Mouse (Mus musculus) liver, postnatal 0 days (tissue): Measurements from ENCODE around the gene Hoxc9. TPM values are rescaled to one million over a fixed set of nuclear protein-coding genes. Genes with fewer than 3 reads are reported as not detected.
A peak's percentile ranks its signal among the peaks of the same experiment; 100 is the strongest.

Experiments used
- ATAC-seq: fragments of 200-750 bp; cut with Nextera tagmentation; 2 replicates; pipeline ENCODE4 v1.8.0; 2017; ENCODE audit warnings: mild to moderate bottlenecking, moderate library complexity
- DNase-seq: peaks from one replicate; pipeline ENCODE4 v3.0.0-alpha.2; 2016
- H3K27ac ChIP-seq: fragments of 300-500 bp; sonication (generic); 2 replicates; pipeline ENCODE4 v1.5.1; 2014; ENCODE audit warnings: antibody characterized with exemption, moderate library complexity, mild to moderate bottlenecking, low read depth
- H3K27me3 ChIP-seq: fragments of 300-500 bp; sonication (generic); 2 replicates; pipeline ENCODE4 v1.6.1; 2014; ENCODE audit warnings: low read length, control low read depth, mixed read lengths; ENCODE audit not compliant: insufficient read depth
- H3K36me3 ChIP-seq: fragments of 300-500 bp; sonication (generic); replicated peaks from 2 replicates; pipeline ENCODE4 v1.6.1; 2014; ENCODE audit warnings: mild to moderate bottlenecking, control low read depth, low read length, moderate library complexity, mixed read lengths; ENCODE audit not compliant: insufficient read depth
- H3K4me1 ChIP-seq: fragments of 300-500 bp; sonication (generic); 2 replicates; pipeline ENCODE4 v1.6.1; 2014; ENCODE audit warnings: antibody characterized with exemption, mild to moderate bottlenecking, control low read depth; ENCODE audit not compliant: insufficient read depth
- H3K4me2 ChIP-seq: fragments of 300-500 bp; sonication (generic); 2 replicates; pipeline ENCODE4 v1.6.1; 2014; ENCODE audit warnings: low read depth, mild to moderate bottlenecking, low read length, moderate library complexity, mixed read lengths
- H3K4me3 ChIP-seq: fragments of 300-500 bp; sonication (generic); 2 replicates; pipeline ENCODE4 v1.5.1; 2014; ENCODE audit warnings: low read depth, low read length
- H3K9ac ChIP-seq: fragments of 300-500 bp; sonication (generic); replicated peaks from 2 replicates; pipeline ENCODE4 v1.6.1; 2014; ENCODE audit warnings: mild to moderate bottlenecking, moderate library complexity
- H3K9me3 ChIP-seq: fragments of 300-500 bp; sonication (generic); 2 replicates; pipeline ENCODE4 v1.6.1; 2016; ENCODE audit warnings: mild to moderate bottlenecking, control low read depth, low read length, mixed read lengths
- CTCF ChIP-seq: sonication (generic); IDR thresholded peaks from 2 replicates; pipeline ENCODE4 v1.5.1; 2016; ENCODE audit warnings: antibody characterized with exemption, low read depth
- EP300 ChIP-seq: IDR thresholded peaks from 2 replicates; pipeline ENCODE4 v1.6.1; 2016; ENCODE audit warnings: antibody characterized with exemption, low read depth, mild to moderate bottlenecking
- WGBS: fragments of 180-500 bp; shearing (Covaris S2); extraction: QIAGEN DNeasy Blood & Tissue Kit; methylation state at CpG from one replicate; pipeline ENCODE4 v1.1.7; 2014; ENCODE audit not compliant: insufficient replicate concordance; 5-methylcytosine and 5-hydroxymethylcytosine counted together
- polyA plus RNA-seq: library from polyadenylated mRNA; unstranded; fragments of >200 nt; fragmentation: Nextera tagmentation; extraction: Ambion mirVana; gene quantifications from 2 replicates; pipeline ENCODE4 v1.2.1, GENCODE M21; 2015

Hoxc9 gene
- polyA plus RNA-seq, 1 experiment from 2014 or later, result not detected

DNA sequence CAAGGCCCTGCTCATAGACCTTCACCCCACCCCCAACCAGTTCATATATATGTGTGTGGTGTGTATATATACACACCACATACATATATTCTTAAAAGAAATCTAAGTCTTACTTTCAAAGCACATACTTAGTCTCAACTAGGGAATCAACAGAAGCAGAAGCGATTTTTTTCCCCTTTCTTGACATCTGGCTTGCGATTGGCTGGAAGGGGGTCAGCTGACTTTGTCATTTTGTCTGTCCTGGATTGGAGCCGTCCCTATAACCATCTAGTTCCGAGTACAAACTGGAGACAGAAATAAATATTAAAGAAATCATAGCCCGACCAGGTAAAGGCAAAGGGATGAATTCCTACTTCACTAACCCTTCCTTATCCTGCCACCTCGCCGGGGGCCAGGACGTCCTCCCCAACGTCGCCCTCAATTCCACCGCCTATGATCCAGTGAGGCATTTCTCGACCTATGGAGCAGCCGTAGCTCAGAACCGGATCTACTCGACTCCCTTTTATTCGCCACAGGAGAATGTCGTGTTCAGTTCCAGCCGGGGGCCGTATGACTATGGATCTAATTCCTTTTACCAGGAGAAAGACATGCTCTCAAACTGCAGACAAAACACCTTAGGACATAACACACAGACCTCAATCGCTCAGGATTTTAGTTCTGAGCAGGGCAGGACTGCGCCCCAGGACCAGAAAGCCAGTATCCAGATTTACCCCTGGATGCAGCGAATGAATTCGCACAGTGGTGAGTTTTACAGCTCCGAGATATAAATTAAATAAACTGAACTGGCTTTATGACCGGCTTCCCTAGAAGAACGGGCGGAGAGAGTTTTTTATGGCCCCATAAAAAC, 33.2 kb downstream of the Hoxc9 start:
- H3K4me3 ChIP-seq, result no peak overlapping the region; the same call in 1 of the 2 replicates
- WGBS, result 3% methylated on average over 27 of the region's 27 CpGs
- no peak for TF ChIP-seq EP300
- no peak for TF ChIP-seq CTCF
- H3K9me3 ChIP-seq, result no peaks in the 10 kb centered on the region
- H3K27ac ChIP-seq, result no peak overlapping the region
- no peak overlapping the region for H3K4me2 ChIP-seq
- H3K9ac ChIP-seq, result no peak overlapping the region
- H3K36me3 ChIP-seq, result no peaks in the 10 kb centered on the region
- no peak for ATAC-seq
- no peak for DNase-seq
- H3K4me1 ChIP-seq, result no peaks in the 10 kb centered on the region
- peaks cover 99% of the 10 kb centered on the region for H3K27me3 ChIP-seq

DNA sequence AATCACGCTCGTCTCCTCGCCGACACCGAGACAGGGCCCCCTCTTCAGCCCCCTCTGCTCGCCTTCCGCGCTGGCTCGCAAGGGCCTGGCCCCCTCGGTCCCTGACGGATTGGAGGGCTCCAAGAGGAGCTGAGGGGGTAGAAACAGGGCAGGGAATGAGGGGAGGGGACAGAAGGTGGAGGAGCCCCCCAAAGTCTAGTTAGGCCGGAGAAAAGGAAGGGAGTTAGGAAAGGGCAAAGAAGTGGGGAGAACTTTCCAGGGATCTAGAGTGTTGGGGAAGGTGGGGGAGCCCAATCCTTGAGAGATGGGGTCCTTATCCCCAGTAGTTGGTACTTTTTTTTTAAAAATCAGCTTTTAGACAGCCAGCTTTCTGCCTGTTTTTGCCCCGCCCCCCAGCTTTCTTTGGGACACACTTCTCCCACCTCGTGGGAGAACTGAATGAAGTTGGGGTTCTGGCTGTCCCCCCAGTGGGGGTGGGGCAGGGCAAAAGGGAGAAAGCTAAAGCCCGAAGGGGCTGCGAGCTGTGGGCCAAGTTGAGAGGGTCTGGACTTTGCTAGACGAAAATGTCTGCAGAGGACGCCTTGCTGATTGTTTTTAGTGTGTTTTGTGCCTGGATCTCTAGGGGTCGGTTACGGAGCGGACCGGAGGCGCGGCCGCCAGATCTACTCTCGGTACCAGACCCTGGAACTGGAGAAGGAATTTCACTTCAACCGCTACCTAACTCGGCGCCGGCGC, 34.0 kb downstream of the Hoxc9 start:
- DNase-seq (no peak), ATAC-seq (no peak)
- no peaks in the 10 kb centered on the region for H3K9me3 ChIP-seq
- H3K4me3 ChIP-seq, result no peak overlapping the region
- no peaks in the 10 kb centered on the region for H3K4me1 ChIP-seq
- no peak overlapping the region for H3K4me2 ChIP-seq
- no peak overlapping the region for H3K27ac ChIP-seq
- H3K9ac ChIP-seq, result no peak overlapping the region
- 4% methylated on average over 31 of the region's 31 CpGs for WGBS
- H3K27me3 ChIP-seq, result peaks cover 99% of the 10 kb centered on the region
- TF ChIP-seq CTCF (no peak), EP300 (no peak)
- H3K36me3 ChIP-seq, result no peaks in the 10 kb centered on the region

- WGBS, result 3% methylated on average over 28 of the region's 28 CpGs
- Histone ChIP-seq H3K27me3 (peaks cover 99% of the 10 kb centered on the region), H3K36me3 (no peaks in the 10 kb centered on the region), H3K4me1 (no peaks in the 10 kb centered on the region), H3K9me3 (no peaks in the 10 kb centered on the region), H3K27ac (no peak overlapping the region), H3K4me3 (no peak overlapping the region), H3K4me2 (no peak overlapping the region), H3K9ac (no peak overlapping the region)
- ATAC-seq (no peak), DNase-seq (no peak)
- no peak for TF ChIP-seq CTCF
- TF ChIP-seq EP300, result no peak
Observed at GRCm38 (mm10) chr15:103010847-103011555, 34.8 kb downstream of the Hoxc9 start.

DNA sequence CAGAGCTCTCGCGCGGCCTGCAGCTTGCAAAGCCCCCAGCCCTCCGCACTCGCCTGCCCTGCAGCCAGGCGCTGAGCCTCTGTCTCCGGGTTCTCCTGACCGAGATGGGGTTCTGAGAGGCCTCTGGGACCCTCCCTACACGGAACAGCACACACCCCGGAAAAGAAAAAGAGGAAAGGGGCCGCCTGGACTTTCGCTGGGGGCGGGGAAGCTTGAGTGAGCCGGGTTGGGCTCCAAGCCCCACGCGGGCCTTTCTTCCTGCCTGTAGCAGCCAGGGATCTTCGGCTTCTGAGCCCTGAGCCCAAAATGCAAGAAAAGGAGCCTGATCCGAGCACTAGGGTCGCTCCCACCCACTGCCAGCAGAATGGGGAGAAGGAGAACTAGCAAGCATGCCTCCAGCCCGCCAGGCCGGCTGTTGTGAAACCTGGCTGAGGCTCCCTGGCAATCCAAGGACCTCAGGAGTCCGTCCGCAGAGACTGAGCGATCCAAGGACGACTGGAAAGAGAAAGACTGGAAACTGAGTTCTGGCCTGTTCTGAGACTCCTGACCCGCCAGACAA, 35.8 kb downstream of the Hoxc9 start:
- no peak overlapping the region for H3K9ac ChIP-seq
- H3K4me1 ChIP-seq, result no peaks in the 10 kb centered on the region
- H3K27ac ChIP-seq, result no peak overlapping the region
- TF ChIP-seq CTCF (no peak), EP300 (no peak)
- WGBS, result 9% methylated on average over 26 of the region's 26 CpGs
- H3K4me2 ChIP-seq, result no peak overlapping the region
- H3K27me3 ChIP-seq, result peaks cover 99% of the 10 kb centered on the region
- DNase-seq, result no peak
- H3K36me3 ChIP-seq, result no peaks in the 10 kb centered on the region
- ATAC-seq, result no peak
- no peak overlapping the region for H3K4me3 ChIP-seq
- no peaks in the 10 kb centered on the region for H3K9me3 ChIP-seq

DNA sequence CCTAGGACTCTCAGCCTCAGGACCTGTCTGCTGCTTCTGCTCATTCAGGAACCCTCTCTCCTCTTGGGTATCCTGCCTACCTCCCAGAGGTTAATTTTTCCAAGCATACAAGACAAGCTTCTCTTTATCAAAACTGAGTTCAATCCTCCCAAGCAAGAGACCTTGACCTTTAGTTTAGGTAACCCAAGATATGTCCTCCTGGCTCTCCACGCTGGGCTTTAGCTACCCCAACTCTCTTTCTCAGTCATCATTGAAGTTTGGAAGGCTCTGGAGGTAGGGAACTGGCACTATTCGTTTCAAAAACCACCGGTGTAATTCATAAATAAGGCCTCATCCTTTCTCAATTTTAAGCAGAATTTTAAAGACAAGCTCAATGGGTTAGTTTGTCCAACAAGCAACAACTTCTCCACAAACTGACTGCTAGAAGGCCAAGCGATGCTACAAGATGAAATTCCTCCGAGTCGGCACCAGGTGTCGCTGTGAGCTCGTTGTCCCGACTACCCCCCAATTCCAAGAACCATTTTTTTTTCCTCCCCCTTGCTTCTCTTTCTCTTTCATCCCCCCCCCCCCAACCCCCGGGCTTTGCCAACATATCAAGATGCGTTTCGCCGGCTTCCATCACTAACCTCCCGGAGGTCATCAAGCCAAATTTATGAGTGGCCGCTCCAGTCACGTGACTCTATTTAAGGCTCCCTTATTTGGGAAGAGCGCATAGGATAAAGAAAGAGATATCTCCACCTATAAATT, 37.2 kb downstream of the Hoxc9 start:
- Histone ChIP-seq H3K4me1 (no peaks in the 10 kb centered on the region), H3K36me3 (no peaks in the 10 kb centered on the region), H3K9ac (no peak overlapping the region), H3K9me3 (no peaks in the 10 kb centered on the region), H3K27me3 (peaks cover 98% of the 10 kb centered on the region), H3K27ac (no peak overlapping the region), H3K4me3 (no peak overlapping the region), H3K4me2 (no peak overlapping the region)
- TF ChIP-seq EP300 (no peak), CTCF (peak; percentile 70)
- no peak for ATAC-seq
- peak; percentile 56 for DNase-seq
- 5% methylated on average over 17 of the region's 17 CpGs for WGBS
